Mouse (Mus musculus) urinary bladder, adult 18-20 months (tissue): Measurements from ENCODE around the gene Xrcc6.
A peak's percentile ranks its signal among the peaks of the same experiment; 100 is the strongest.
"Not testable (repeated sequence)": the region's sequence is repeated elsewhere in the genome, so short reads cannot be mapped to it uniquely, and the experiment has no call there.

Experiments used
- DNase-seq, 2 experiments: peaks; one replicate each; pipeline ENCODE4 v3.0.0; 2022; ENCODE audit warnings: low spot score in 2 of 2, mixed read lengths in 2 of 2

Gene Xrcc6

GRCm38 (mm10) chr15:81966062-81966829 is 21.4 kb upstream of the Xrcc6 start:
- DNase-seq: no peak

GRCm38 (mm10) chr15:81967821-81968220 is 19.8 kb upstream of the Xrcc6 start:
- no peak for DNase-seq

DNA sequence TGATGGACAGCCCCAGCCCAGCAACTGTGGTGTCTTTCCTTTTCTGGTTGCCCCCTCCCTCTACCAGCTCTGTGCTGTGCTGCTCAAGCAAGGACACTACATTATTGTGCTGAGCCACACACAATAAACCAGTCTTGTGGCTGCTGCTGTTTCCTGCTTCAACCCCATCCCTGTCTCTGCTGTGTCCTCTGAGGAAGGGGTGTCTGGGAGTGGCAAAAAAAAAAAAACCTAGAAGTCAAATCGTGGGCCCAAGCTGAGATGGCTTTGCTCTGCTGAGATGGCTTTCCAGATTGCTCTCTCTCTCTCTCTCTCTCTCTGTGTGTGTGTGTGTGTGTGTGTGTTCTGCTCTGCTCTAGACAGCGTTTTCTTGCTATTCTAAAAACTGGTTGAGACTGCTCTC is 19.2 kb upstream of the Xrcc6 start:
- no peak for DNase-seq

DNA sequence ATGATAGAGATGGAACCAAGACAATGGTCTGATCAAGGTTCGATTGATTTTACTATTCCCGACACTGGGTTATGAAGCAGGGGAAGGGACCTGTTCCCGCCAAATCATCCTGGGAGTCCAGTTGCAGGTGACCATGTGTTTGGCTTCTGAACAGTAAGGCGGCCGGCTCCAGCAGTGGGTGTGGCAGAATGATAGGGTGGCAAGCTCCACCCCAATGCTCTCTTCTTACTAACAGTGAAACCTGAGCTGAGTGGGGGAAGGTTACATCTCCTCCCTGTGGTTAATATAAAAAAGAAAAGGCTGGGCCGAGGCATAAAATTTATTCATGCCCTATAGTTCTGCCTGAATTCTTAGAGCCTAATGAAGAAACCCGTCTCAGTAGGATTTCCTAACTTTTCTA is 18.5 kb upstream of the Xrcc6 start:
- DNase-seq: no peak

GRCm38 (mm10) chr15:81969635-81970034 is 18.0 kb upstream of the Xrcc6 start:
- not testable (repeated sequence) for DNase-seq

- not testable (repeated sequence) for DNase-seq
Measured at GRCm38 (mm10) chr15:81970498-81970897, 17.1 kb upstream of the Xrcc6 start.

DNA sequence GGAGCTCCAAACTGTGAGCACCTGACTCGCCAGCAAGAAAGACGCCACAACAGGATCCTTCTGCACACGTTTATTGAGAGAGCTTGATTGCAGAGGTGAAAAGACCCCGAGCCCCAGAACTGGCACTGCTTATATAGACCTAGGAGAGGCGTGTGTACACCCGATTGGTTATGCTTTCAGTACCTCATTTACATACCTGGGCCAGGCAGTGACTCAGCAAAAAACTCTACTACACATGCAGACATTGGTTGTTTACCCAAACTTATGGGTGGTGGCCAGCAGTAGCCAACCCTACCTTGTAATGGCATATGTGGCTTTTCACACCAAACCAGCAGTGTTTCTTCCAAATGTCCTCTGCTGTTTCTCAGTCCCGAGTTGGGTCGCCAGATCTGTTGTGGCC is 12.5 kb upstream of the Xrcc6 start:
- DNase-seq: not testable (repeated sequence)

GRCm38 (mm10) chr15:81980321-81980720 is 7.3 kb upstream of the Xrcc6 start, which contains the start of gene 1700029P11Rik:
1700029P11Rik (plus strand) TSS chr15:81980540.
- DNase-seq: no peak

DNA sequence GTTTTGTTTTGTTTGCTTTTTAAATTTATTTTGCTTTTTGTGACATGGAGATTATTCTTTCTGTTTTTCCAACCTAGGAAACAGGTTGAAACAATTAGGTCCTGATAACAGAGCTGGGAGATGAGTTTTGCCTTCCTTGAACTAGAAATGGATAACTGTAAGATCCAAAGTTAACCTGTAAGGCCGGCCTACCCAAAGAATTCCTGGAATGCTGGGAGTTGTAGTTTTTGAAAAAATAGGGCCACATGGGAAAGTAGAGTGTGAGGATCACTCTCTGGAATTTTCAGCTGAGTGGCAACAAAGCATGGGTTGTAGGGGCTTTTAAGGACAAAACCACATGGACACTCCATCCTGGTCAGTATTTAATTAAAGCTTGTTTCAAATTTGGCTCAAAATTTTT is 5.5 kb upstream of the Xrcc6 start:
- no peak for DNase-seq

- DNase-seq: no peak
Measured at GRCm38 (mm10) chr15:81985267-81986161, 2.1 kb upstream of the Xrcc6 start.

DNA sequence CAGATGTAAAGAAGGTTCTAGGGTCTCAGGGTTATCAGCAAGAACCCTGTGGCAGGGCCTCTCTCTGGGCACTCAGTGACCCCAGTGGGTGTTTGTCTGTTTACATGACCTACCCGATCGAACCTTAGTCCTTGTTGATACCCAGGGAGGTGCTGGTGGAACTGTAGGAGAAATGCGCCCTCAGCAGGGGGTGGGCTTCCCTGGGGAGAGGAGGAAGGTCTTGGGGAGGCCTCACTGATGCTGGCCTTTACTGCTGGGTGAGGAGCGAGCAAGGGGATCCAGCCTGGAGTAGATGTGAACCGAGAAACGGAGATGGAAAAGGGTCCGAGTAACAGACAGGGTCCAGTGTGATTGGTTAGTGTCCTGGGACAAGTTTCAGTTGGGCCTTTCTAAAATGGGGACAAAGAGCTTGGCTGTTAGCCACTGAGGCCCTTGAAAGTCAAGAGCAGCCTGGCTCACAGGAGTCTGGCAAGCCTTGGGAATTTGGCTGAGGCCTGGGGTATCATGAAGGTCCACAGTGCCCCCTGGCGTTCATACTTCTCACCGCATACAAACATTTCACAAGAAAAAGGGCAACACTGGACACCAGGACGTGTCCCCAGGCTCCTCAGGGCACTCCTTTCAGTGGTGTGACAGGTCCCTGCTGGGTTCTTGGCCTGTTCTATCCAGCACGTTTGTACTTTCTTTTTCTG is 1.9 kb downstream of the Xrcc6 start:
- DNase-seq: peak; percentile 64 to 76

DNA sequence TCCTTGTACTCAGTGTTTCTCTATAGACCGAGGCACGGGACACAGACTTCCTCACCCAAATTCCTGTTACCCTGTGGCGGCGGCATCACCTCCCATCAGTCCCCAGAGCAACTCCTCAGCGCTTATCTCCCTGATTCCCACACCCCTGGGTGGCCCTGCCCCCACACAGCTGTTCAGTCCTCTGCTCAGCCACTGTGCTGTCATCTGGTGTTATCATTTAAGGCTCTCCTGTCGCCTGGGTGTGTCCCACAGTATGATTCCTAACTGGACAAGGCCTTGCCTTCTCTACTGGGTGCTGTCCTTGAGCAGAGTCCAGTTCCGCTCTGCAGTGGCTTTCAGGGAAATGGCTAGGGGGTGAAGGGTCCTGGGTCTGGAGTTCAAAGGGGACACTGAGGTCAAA is 2.9 kb downstream of the Xrcc6 start:
- DNase-seq: no peak

GRCm38 (mm10) chr15:81993992-81994391 is 6.4 kb downstream of the Xrcc6 start:
- no peak for DNase-seq

DNA sequence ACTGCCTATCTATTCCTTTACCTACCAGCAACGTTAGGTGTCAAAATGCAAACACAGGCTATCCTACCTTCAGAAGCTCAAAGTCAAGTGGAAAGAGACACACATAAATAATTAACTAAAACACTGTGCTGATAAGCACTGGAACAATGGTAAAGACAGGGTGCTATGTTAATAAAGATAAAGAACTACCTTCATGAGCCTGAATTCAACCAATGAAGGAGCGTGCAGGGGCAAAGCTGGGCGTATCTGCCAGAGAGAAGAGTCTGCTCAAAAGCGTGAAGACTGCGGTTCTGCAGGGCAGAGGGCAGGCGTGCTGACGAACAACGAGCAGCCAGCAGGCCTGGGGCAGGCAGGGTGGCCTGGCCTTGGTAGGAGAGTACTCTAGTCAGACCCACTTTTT is 16.6 kb downstream of the Xrcc6 start:
- DNase-seq: no peak

- DNase-seq: no peak
Measured at GRCm38 (mm10) chr15:82011947-82012346, 24.3 kb downstream of the Xrcc6 start.

GRCm38 (mm10) chr15:82014745-82015391 is 27.2 kb downstream of the Xrcc6 start:
- DNase-seq: no peak

GRCm38 (mm10) chr15:82015392-82016100 is 27.9 kb downstream of the Xrcc6 start:
- no peak for DNase-seq

DNA sequence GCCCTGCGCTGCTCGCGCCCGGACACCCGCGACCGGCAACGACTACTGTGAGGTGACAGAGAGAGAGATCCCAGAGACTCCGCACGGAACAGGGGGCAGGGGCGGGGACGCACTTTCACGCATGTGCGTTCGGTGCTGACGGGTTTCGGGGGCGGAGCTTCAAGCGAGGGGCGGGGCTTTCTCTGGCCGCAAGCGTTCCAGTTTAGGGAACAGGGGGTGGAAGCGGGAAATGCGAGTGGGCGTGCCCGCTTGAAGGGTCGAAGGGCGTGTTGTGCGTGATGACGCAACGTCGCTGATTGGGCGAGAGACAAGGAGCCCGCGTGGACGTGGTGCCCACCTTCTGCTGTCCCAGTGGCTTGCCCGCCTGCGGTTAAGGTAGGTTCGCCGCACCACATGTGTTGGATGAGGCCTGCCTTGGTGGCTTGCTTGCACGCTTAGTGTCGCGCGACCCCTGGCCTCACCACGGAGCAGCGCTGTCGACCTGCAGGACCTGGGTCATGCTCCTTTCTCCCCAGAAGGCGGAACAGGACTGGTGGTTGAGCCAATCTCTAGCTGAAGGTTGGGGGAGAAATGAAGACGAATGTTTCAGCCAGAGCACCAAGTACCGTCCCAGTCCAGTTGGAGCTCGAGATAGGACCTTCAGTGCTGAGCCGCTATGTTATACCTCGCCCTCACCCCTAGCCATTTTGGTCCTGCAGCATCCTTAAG is 28.6 kb downstream of the Xrcc6 start:
- DNase-seq: peak; percentile 98 to 99

DNA sequence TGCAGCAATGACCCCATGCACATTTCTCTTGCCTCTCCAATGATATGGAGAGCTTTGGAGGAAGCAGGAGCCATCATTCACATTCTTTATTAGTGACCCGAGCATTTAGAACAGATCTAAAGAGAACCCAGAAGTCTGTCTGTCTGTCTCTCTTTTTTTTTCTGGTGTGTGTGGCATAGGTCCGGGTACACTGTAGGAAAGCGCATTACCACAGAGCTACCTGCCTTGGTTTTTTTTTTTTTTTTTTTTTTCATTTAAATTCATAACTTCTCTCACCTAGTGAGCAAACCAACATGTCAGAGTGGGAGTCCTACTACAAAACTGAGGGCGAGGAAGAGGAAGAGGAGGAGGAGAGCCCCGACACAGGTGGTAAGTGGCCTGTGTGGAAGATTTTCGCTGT is 29.2 kb downstream of the Xrcc6 start:
- no peak for DNase-seq

DNA sequence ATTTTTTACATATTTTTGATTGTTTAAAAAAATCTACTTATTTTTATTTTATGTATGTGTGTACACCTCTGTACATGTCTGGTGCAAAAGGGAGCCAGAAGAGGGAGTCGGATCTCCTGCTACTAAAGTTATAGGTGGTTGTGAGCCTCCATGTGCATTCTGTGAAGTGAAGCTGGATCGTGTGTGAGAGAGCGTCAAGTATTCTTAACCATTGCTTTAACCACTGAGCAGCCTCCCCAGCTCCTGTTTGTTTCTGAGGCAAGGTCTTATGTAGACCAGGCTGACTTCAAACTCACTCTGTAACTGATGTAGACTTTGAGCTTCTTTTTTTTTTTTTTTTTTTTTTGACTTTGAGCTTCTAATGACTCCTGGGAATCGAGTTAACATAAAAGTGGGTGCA is 29.8 kb downstream of the Xrcc6 start:
- no peak for DNase-seq
